Mouse (Mus musculus): Measurements from ENCODE around the gene Tspan10. TPM values are rescaled to one million over a fixed set of nuclear protein-coding genes. Genes with fewer than 3 reads are reported as not detected.
"Not testable (repeated sequence)": the region's sequence is repeated elsewhere in the genome, so short reads cannot be mapped to it uniquely, and the experiment has no call there.

Tspan10 gene
- polyA plus RNA-seq, 1 experiment = not detected

GRCm38 (mm10) chr11:120405867-120406266 is 36.6 kb upstream of the Tspan10 start:
- Histone ChIP-seq H3K79me2 (ENCODE audit: control insufficient read depth, insufficient read depth) (no peaks in the 10 kb centered on the region), H3K36me3 (ENCODE audit: control insufficient read depth, insufficient read depth) (peaks cover 77% of the 10 kb centered on the region), H3K27me3 (ENCODE audit: control insufficient read depth, insufficient read depth, insufficient read length) (no peaks in the 10 kb centered on the region), H3K4me3 (no peak overlapping the region), H3K4me2 (ENCODE audit: low read depth) (no peak overlapping the region), H3ac (ENCODE audit: control insufficient read depth, insufficient read length) (no peak overlapping the region)
- TF ChIP-seq TCF3 (IDR thresholded peaks at IDR 0.05; ENCODE audit: insufficient read length, low read depth) = no peak
- no peak for TF ChIP-seq E2F4 (IDR thresholded peaks at IDR 0.05; ENCODE audit: insufficient read depth)
- no peak for TF ChIP-seq POLR2AphosphoS2 (IDR thresholded peaks at IDR 0.05; ENCODE audit: insufficient read length, low read depth)
- no peak for TF ChIP-seq TCF12 (IDR thresholded peaks at IDR 0.05; ENCODE audit: insufficient read depth, poor library complexity, severe bottlenecking)
- no peak for TF ChIP-seq MYOD1 (IDR thresholded peaks at IDR 0.05; ENCODE audit: control insufficient read depth in 1 of 3, insufficient read length in 2 of 3, low read depth in 2 of 3)
- no peak for TF ChIP-seq REST (IDR thresholded peaks at IDR 0.05; ENCODE audit: insufficient read depth, insufficient read length)
- TF ChIP-seq USF1 (IDR thresholded peaks at IDR 0.05; ENCODE audit: low read depth) = no peak
- TF ChIP-seq MYOG (IDR thresholded peaks at IDR 0.05; ENCODE audit: control insufficient read depth in 1 of 3, insufficient read depth in 1 of 3, insufficient read length in 2 of 3, low read depth in 2 of 3) = no peak
- TF ChIP-seq POLR2A (IDR thresholded peaks at IDR 0.05; ENCODE audit: insufficient read length, low read depth) = no peak
- no peak for TF ChIP-seq CEBPB (IDR thresholded peaks at IDR 0.05; ENCODE audit: insufficient read depth, poor library complexity, severe bottlenecking)
- no peak for TF ChIP-seq SRF (IDR thresholded peaks at IDR 0.05; ENCODE audit: control insufficient read depth, insufficient read length, low read depth)
- TF ChIP-seq MAX (IDR thresholded peaks at IDR 0.05; ENCODE audit: low read depth) = no peak

DNA sequence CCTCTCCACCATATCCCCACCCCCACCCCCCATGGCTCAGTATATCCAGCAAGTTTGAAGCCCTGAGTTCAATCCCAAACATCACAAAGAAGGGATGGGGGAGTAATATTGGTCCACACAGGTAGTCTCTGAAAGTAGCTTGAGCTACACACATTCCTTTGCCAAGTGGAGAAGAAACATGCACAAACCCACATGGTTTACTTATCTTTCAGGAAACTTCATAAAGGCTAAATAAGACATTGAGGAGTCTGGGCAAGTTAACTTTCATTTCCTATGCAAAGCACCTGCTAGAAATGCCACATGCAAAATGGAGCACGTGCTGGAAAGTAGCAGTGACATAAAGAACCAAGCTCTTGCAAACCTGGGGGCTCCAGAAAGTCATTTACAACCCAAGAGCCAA is 36.0 kb upstream of the Tspan10 start:
- no peak overlapping the region for H3K4me2 ChIP-seq (ENCODE audit: low read depth)
- H3ac ChIP-seq (ENCODE audit: control insufficient read depth, insufficient read length) = no peak overlapping the region
- no peaks in the 10 kb centered on the region for H3K79me2 ChIP-seq (ENCODE audit: control insufficient read depth, insufficient read depth)
- H3K4me3 ChIP-seq = no peak overlapping the region
- H3K36me3 ChIP-seq (ENCODE audit: control insufficient read depth, insufficient read depth) = peaks cover 76% of the 10 kb centered on the region
- TF ChIP-seq E2F4 (IDR thresholded peaks at IDR 0.05; ENCODE audit: insufficient read depth) = no peak
- TF ChIP-seq TCF12 (IDR thresholded peaks at IDR 0.05; ENCODE audit: insufficient read depth, poor library complexity, severe bottlenecking) = no peak
- TF ChIP-seq MYOG (IDR thresholded peaks at IDR 0.05; ENCODE audit: control insufficient read depth in 1 of 3, insufficient read depth in 1 of 3, insufficient read length in 2 of 3, low read depth in 2 of 3) = no peak
- no peak for TF ChIP-seq POLR2A (IDR thresholded peaks at IDR 0.05; ENCODE audit: insufficient read length, low read depth)
- TF ChIP-seq POLR2AphosphoS2 (IDR thresholded peaks at IDR 0.05; ENCODE audit: insufficient read length, low read depth) = no peak
- no peak for TF ChIP-seq CEBPB (IDR thresholded peaks at IDR 0.05; ENCODE audit: insufficient read depth, poor library complexity, severe bottlenecking)
- no peak for TF ChIP-seq SRF (IDR thresholded peaks at IDR 0.05; ENCODE audit: control insufficient read depth, insufficient read length, low read depth)
- TF ChIP-seq MYOD1 (IDR thresholded peaks at IDR 0.05; ENCODE audit: control insufficient read depth in 1 of 3, insufficient read length in 2 of 3, low read depth in 2 of 3) = no peak
- H3K27me3 ChIP-seq (ENCODE audit: control insufficient read depth, insufficient read depth, insufficient read length) = no peaks in the 10 kb centered on the region

GRCm38 (mm10) chr11:120413621-120414020 is 28.8 kb upstream of the Tspan10 start:
- not testable (repeated sequence) for H3K27me3 ChIP-seq (ENCODE audit: control insufficient read depth, insufficient read depth, insufficient read length); H3K4me3 ChIP-seq; H3K79me2 ChIP-seq (ENCODE audit: control insufficient read depth, insufficient read depth); H3K4me2 ChIP-seq (ENCODE audit: low read depth); H3ac ChIP-seq (ENCODE audit: control insufficient read depth, insufficient read length)
- peaks cover 65% of the 10 kb centered on the region for H3K36me3 ChIP-seq (ENCODE audit: control insufficient read depth, insufficient read depth)

DNA sequence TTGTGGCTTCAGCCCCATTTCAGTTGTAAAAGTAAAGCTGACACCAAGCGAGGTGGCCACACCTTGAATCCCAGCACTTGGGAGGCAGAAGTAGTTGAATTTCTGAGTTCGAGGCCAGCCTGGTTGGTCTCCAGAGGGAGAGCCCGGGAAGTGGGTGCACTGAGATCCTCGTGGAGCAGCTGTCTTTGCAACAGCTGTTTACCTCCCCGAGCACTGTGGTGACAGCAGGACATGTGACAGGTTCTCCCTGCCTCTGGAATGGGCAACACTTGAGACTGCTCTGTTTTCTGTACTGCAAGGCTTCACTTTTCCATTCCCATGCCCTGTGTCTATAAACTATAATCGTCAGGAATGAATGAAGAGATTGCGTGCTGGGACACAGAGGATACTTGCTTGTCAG is 24.6 kb upstream of the Tspan10 start:
- no peaks in the 10 kb centered on the region for H3K27me3 ChIP-seq (ENCODE audit: control insufficient read depth, insufficient read depth, insufficient read length)

GRCm38 (mm10) chr11:120418592-120418991 is 23.9 kb upstream of the Tspan10 start:
- TF ChIP-seq POLR2AphosphoS2 (IDR thresholded peaks at IDR 0.05; ENCODE audit: insufficient read length, low read depth) = no peak
- TF ChIP-seq MYOD1 (IDR thresholded peaks at IDR 0.05; ENCODE audit: control insufficient read depth in 1 of 3, insufficient read length in 2 of 3, low read depth in 2 of 3) = no peak
- no peak for TF ChIP-seq SRF (IDR thresholded peaks at IDR 0.05; ENCODE audit: control insufficient read depth, insufficient read length, low read depth)
- no peak for TF ChIP-seq CEBPB (IDR thresholded peaks at IDR 0.05; ENCODE audit: insufficient read depth, poor library complexity, severe bottlenecking)
- no peak for TF ChIP-seq MYOG (IDR thresholded peaks at IDR 0.05; ENCODE audit: control insufficient read depth in 1 of 3, insufficient read depth in 1 of 3, insufficient read length in 2 of 3, low read depth in 2 of 3)
- TF ChIP-seq POLR2A (IDR thresholded peaks at IDR 0.05; ENCODE audit: insufficient read length, low read depth) = no peak
- TF ChIP-seq REST (IDR thresholded peaks at IDR 0.05; ENCODE audit: insufficient read depth, insufficient read length) = no peak
- no peak for TF ChIP-seq TCF3 (IDR thresholded peaks at IDR 0.05; ENCODE audit: insufficient read length, low read depth)
- Histone ChIP-seq H3K36me3 (ENCODE audit: control insufficient read depth, insufficient read depth) (peaks cover 62% of the 10 kb centered on the region), H3K4me3 (no peak overlapping the region), H3K27me3 (ENCODE audit: control insufficient read depth, insufficient read depth, insufficient read length) (no peaks in the 10 kb centered on the region), H3K79me2 (ENCODE audit: control insufficient read depth, insufficient read depth) (peaks cover 13% of the 10 kb centered on the region), H3K4me2 (ENCODE audit: low read depth) (no peak overlapping the region), H3ac (ENCODE audit: control insufficient read depth, insufficient read length) (no peak overlapping the region)

More for the DNA sequence above, 24.6 kb upstream of the Tspan10 start:
- no peak overlapping the region for H3K4me3 ChIP-seq
- H3K36me3 ChIP-seq (ENCODE audit: control insufficient read depth, insufficient read depth) = peaks cover 62% of the 10 kb centered on the region
- no peak overlapping the region for H3ac ChIP-seq (ENCODE audit: control insufficient read depth, insufficient read length)
- H3K79me2 ChIP-seq (ENCODE audit: control insufficient read depth, insufficient read depth) = peaks cover 8% of the 10 kb centered on the region
- TF ChIP-seq MAX (IDR thresholded peaks at IDR 0.05; ENCODE audit: low read depth) (no peak), CEBPB (IDR thresholded peaks at IDR 0.05; ENCODE audit: insufficient read depth, poor library complexity, severe bottlenecking) (no peak), MYOD1 (IDR thresholded peaks at IDR 0.05; ENCODE audit: control insufficient read depth in 1 of 3, insufficient read length in 2 of 3, low read depth in 2 of 3) (peak in 2 of 3 experiments; percentile 61 to 72), REST (IDR thresholded peaks at IDR 0.05; ENCODE audit: insufficient read depth, insufficient read length) (no peak), SRF (IDR thresholded peaks at IDR 0.05; ENCODE audit: control insufficient read depth, insufficient read length, low read depth) (no peak), MYOG (IDR thresholded peaks at IDR 0.05; ENCODE audit: control insufficient read depth in 1 of 3, insufficient read depth in 1 of 3, insufficient read length in 2 of 3, low read depth in 2 of 3) (peak in 1 of 3 experiments; percentile 88), TCF12 (IDR thresholded peaks at IDR 0.05; ENCODE audit: insufficient read depth, poor library complexity, severe bottlenecking) (no peak), POLR2A (IDR thresholded peaks at IDR 0.05; ENCODE audit: insufficient read length, low read depth) (no peak), TCF3 (IDR thresholded peaks at IDR 0.05; ENCODE audit: insufficient read length, low read depth) (no peak), POLR2AphosphoS2 (IDR thresholded peaks at IDR 0.05; ENCODE audit: insufficient read length, low read depth) (no peak), E2F4 (IDR thresholded peaks at IDR 0.05; ENCODE audit: insufficient read depth) (no peak), USF1 (IDR thresholded peaks at IDR 0.05; ENCODE audit: low read depth) (no peak)
- no peak overlapping the region for H3K4me2 ChIP-seq (ENCODE audit: low read depth)
